ENCODE assay signal across 10 mouse cellular contexts in genomic region chr6:36393705-36394104, GRCm38 (mm10). TPM values are rescaled to one million over a fixed set of nuclear protein-coding genes. Genes with fewer than 3 reads are reported as not detected.
DNase-seq lines count a peak whose midpoint lies in the region; ATAC-seq lines count a peak whose summit lies in the region.
"Had no signal": no experiment of that assay in that cellular context is flagged by ENCODE, and none has a peak within 500 bp of the region (broad histone marks: within the 10 kb centered on the region; RNA-seq: fewer than 3 reads in every experiment).

No protein-coding gene starts in this region.

- H3K9ac ChIP-seq in hindbrain, embryonic 11.5 days (ENCODE audit: low read depth, low read length): no peak overlapping the region
- H3K9ac ChIP-seq in midbrain, embryonic 15.5 days: no peak overlapping the region
- H3K9ac ChIP-seq in midbrain, embryonic 13.5 days (replicated peaks): no peak overlapping the region
- H3K9ac ChIP-seq: heart, embryonic 13.5 days; liver, embryonic 13.5 days had no signal

- H3K4me2 ChIP-seq in hindbrain, embryonic 11.5 days (replicated peaks; ENCODE audit: low read depth, low read length): no peak overlapping the region
- no peak overlapping the region for H3K4me2 ChIP-seq in midbrain, embryonic 15.5 days
- no peak overlapping the region for H3K4me2 ChIP-seq in midbrain, embryonic 13.5 days (replicated peaks)
- H3K4me2 ChIP-seq: heart, embryonic 13.5 days; liver, embryonic 13.5 days had no signal

- ATAC-seq in hindbrain, embryonic 11.5 days (ENCODE audit: low FRiP score): no peak
- ATAC-seq in midbrain, embryonic 15.5 days (replicated peaks): peak; percentile 71; the same call in 1 of the 2 replicates
- no peak for ATAC-seq in midbrain, embryonic 13.5 days
- ATAC-seq in common myeloid progenitor, adult 5-6 weeks (replicated peaks; ENCODE audit: low read depth, poor library complexity, severe bottlenecking): peak; percentile 71; the same call in 1 of the 2 replicates

- H3K27ac ChIP-seq in hindbrain, embryonic 11.5 days (ENCODE audit: low read depth, low read length): no peak overlapping the region
- H3K27ac ChIP-seq in hindbrain, embryonic 10.5 days: no peak overlapping the region
- H3K27ac ChIP-seq in midbrain, embryonic 15.5 days: no peak overlapping the region
- no peak overlapping the region for H3K27ac ChIP-seq in midbrain, embryonic 13.5 days
- H3K27ac ChIP-seq: heart, embryonic 13.5 days; liver, embryonic 13.5 days had no signal

- peaks cover 12% of the 10 kb centered on the region for H3K27me3 ChIP-seq in hindbrain, embryonic 11.5 days (ENCODE audit: control insufficient read depth, insufficient read depth, low read length)
- H3K27me3 ChIP-seq in hindbrain, embryonic 10.5 days (ENCODE audit: insufficient read depth, poor library complexity, severe bottlenecking): peaks cover 28% of the 10 kb centered on the region
- H3K27me3 ChIP-seq in midbrain, embryonic 15.5 days (replicated peaks): peaks cover 12% of the 10 kb centered on the region; the same call in 1 of the 2 replicates
- peaks cover 31% of the 10 kb centered on the region for H3K27me3 ChIP-seq in midbrain, embryonic 13.5 days

- no peaks in the 10 kb centered on the region; the same call in 1 of the 2 replicates for H3K4me1 ChIP-seq in hindbrain, embryonic 11.5 days (replicated peaks; ENCODE audit: control insufficient read depth, insufficient read depth, low read length)
- peaks cover 9% of the 10 kb centered on the region for H3K4me1 ChIP-seq in hindbrain, embryonic 10.5 days (replicated peaks)
- peaks cover 8% of the 10 kb centered on the region for H3K4me1 ChIP-seq in midbrain, embryonic 15.5 days
- H3K4me1 ChIP-seq in midbrain, embryonic 13.5 days (replicated peaks): peaks cover 10% of the 10 kb centered on the region
- H3K4me1 ChIP-seq: liver, embryonic 13.5 days had no signal

- H3K9me3 ChIP-seq in hindbrain, embryonic 11.5 days (ENCODE audit: control insufficient read depth, low read length): no peaks in the 10 kb centered on the region
- no peaks in the 10 kb centered on the region for H3K9me3 ChIP-seq in hindbrain, embryonic 10.5 days
- no peaks in the 10 kb centered on the region for H3K9me3 ChIP-seq in midbrain, embryonic 15.5 days
- H3K9me3 ChIP-seq in midbrain, embryonic 13.5 days: no peaks in the 10 kb centered on the region
- H3K9me3 ChIP-seq: heart, embryonic 13.5 days; liver, embryonic 13.5 days had no signal

- intact Hi-C loops in heart, postnatal 10 days (cut with DNase I): loop anchor here (5.0 to 10.0 kb wide), 2 partner anchors 114 to 211 kb away; no protein-coding TSS in a partner anchor

- H3K4me3 ChIP-seq in hindbrain, embryonic 11.5 days (ENCODE audit: low read depth, low read length): no peak overlapping the region
- H3K4me3 ChIP-seq in hindbrain, embryonic 10.5 days: no peak overlapping the region
- H3K4me3 ChIP-seq in midbrain, embryonic 15.5 days: no peak overlapping the region
- no peak overlapping the region for H3K4me3 ChIP-seq in midbrain, embryonic 13.5 days (replicated peaks)
- H3K4me3 ChIP-seq: heart, embryonic 13.5 days; liver, embryonic 13.5 days had no signal

- WGBS in hindbrain, embryonic 11.5 days: 62% methylated on average over 4 of the region's 4 CpGs
- WGBS in hindbrain, embryonic 10.5 days: 65% methylated on average over 4 of the region's 4 CpGs
- WGBS in midbrain, embryonic 15.5 days: 52% methylated on average over 4 of the region's 4 CpGs
- WGBS in midbrain, embryonic 13.5 days: 62% methylated on average over 4 of the region's 4 CpGs

- peak; percentile 43 for DNase-seq in hindbrain, embryonic 11.5 days (ENCODE audit: low spot score)
- DNase-seq in hindbrain, embryonic 10.5 days (ENCODE audit: low spot score): no peak
- no peak for DNase-seq in frontal cortex, postnatal 10 days (ENCODE audit: low spot score in 2 of 2)
- no peak for DNase-seq in heart, postnatal 10 days
- DNase-seq: kidney, postnatal 25 days; liver, embryonic 13.5 days had no signal

- no peaks in the 10 kb centered on the region for H3K36me3 ChIP-seq in hindbrain, embryonic 11.5 days (ENCODE audit: control insufficient read depth, insufficient read depth, low read length)
- no peaks in the 10 kb centered on the region for H3K36me3 ChIP-seq in hindbrain, embryonic 10.5 days
- no peaks in the 10 kb centered on the region for H3K36me3 ChIP-seq in midbrain, embryonic 15.5 days (replicated peaks)
- no peaks in the 10 kb centered on the region for H3K36me3 ChIP-seq in midbrain, embryonic 13.5 days
- H3K36me3 ChIP-seq: heart, embryonic 13.5 days; liver, embryonic 13.5 days had no signal

RNA-seq across cellular contexts. Expression of gene Chrm2, which starts 5.8 kb away (rescaled TPM):
- 0.80 and 1.3 TPM in 2 replicates for polyA plus RNA-seq in hindbrain, embryonic 11.5 days (2014; fragmentation: Nextera tagmentation; extraction: Ambion mirVana)
- polyA plus RNA-seq in hindbrain, embryonic 10.5 days (2016; fragmentation: Nextera tagmentation; extraction: Ambion mirVana): 0.26 and 0.33 TPM in 2 replicates
- 7.1 and 7.8 TPM in 2 replicates for polyA plus RNA-seq in midbrain, embryonic 15.5 days (2015; fragmentation: Nextera tagmentation; extraction: Ambion mirVana)
- polyA plus RNA-seq in midbrain, embryonic 13.5 days (2015; fragmentation: Nextera tagmentation; extraction: Ambion mirVana): 3.0 and 3.3 TPM in 2 replicates
- not detected in 2 replicates for total RNA-seq in common myeloid progenitor, adult 5-6 weeks (2017)
- 10 to 100 TPM; 38.3 to 41.1 TPM for total RNA-seq in heart, postnatal 10 days (2021)

Comparison
In these comparisons a context has a peak if more than half of its experiments do, and no peak if none do; other contexts are left out.
1. ATAC-seq: peak in midbrain, embryonic 15.5 days (single experiment) and common myeloid progenitor, adult 5-6 weeks (single experiment); none in hindbrain, embryonic 11.5 days (single experiment) and midbrain, embryonic 13.5 days (single experiment).